Mouse (Mus musculus): ENCODE data around the gene Limch1.

Limch1 gene

GRCm38 (mm10) chr5:66967646-66968045 is 222.0 kb downstream of the Limch1 start:
- intact Hi-C loops (cut with DNase I), result no loop called here

- intact Hi-C loops (cut with DNase I), result no loop called here
These were observed 222.6 kb downstream of the Limch1 start for GRCm38 (mm10) chr5:66968059-66968833.

DNA sequence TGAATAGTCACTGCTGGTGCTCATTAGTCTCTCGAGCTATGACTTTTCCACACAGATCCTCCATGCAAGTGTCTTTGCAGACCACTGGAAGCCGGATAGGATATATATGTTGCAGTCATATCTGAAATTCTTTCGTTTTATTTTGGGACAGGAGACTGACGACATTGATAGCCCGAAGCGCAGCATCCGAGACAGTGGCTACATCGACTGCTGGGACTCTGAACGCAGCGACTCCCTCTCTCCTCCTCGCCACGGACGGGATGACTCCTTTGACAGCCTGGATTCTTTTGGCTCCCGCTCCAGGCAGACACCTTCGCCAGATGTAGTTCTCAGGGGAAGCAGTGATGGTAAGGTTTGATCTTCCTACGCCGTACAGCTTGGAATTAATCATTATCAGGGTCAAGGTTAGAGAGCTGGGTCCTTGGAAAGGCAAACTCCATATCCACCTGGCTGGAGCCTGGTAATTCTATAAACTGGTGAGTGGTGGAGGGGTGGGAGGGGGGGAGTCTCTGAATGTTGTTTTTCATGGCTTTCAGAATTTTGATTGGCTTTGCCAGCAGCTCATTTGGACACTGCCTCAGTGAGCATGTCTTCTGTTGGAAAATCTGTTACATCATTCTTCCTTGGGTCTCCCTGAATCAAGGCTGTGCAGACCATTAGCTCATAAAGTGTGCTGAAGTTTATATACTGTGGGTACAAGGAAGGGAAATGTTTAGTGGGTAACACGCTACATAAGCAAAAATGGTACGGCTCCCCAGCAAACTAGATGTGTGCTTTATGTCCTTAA is 223.5 kb downstream of the Limch1 start:
- intact Hi-C loops (cut with DNase I), result no loop called here

DNA sequence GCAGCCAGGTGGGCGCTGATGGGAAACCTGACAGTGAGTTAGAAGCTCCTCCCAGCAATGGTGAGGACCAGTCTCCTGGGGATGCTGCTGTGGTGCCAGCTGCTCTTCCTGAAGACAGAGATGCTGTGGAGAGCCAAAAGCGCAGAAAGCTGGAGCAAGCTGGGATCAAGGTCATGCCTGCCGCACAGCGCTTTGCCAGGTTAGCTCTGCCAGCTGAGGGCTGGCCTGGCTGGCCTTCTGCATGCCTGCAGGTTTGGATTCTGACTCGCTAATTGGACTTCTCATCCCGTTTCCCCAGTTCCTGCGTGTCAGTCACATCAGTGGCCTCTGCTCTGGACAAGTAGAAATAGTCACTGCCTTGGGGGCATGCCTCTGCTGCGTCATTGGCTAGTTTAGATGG is 230.0 kb downstream of the Limch1 start:
- intact Hi-C loops (cut with DNase I), result no loop called here

GRCm38 (mm10) chr5:66979332-66980218 is 233.9 kb downstream of the Limch1 start:
- intact Hi-C loops (cut with DNase I), result no loop called here

GRCm38 (mm10) chr5:66980862-66981261 is 235.2 kb downstream of the Limch1 start:
- intact Hi-C loops (cut with DNase I), result no loop called here

DNA sequence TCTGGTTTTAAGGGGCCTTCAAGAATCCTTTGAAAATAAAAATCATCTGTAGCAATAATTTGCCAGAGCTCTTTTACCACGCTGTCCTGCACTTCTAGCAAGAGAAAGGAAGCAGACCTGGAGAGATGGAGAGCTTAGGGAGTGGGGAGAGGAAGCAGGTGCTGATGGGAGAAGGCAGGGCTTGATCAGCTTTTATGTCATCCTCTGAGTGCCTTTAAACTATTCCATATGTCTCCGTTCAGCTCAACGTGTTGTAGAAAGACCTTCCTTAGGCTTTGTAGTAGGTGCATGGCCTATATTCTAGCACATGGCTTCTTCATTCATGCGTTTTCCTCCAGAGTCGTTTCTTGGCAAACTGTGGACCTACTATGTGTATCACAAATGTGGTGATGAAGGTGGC is 237.5 kb downstream of the Limch1 start:
- intact Hi-C loops (cut with DNase I), result no loop called here

GRCm38 (mm10) chr5:66988926-66989325 is 243.3 kb downstream of the Limch1 start:
- intact Hi-C loops (cut with DNase I), result loop anchor here (5.0 kb wide), 1 partner anchor 52 kb away; no protein-coding TSS in a partner anchor

DNA sequence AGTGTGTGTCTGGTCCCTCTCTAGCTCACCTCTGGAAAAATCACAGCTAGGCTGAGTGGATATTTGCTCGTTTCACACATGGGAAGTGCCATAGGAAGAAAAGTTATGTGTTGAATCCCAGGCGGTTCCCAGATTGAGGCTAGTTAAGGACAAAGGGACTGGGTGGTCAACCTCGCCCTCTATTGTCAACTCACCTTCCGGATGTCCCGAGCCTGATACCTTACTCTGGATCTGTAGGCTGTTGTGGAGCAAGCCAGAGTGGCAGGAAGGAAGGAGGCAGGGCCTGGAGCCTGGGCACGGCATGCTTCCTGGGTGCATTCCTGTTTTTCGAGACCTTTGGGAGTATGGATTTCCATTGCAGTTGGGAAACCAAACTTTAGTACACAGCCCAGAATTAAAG is 243.9 kb downstream of the Limch1 start:
- intact Hi-C loops (cut with DNase I), result loop anchor here (5.0 kb wide), 1 partner anchor 52 kb away; no protein-coding TSS in a partner anchor

DNA sequence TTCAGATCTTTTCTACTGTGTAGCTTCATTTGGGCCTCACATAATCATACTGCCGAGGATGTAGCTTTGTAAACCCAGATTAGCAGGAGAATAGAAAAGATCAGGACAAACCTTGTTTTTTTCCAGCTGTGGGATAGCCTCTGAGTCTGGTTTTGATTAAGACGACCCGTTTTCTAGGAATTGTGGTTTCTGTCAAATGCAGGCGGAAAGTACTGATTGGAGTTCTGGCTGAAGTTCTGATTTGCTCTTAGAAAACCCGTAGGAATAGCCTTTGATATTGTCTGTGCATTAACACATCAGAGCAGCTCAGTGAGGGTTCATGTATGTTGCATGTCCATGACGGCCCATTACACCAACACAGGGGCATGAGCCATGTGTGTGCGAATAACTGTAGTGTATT is 246.8 kb downstream of the Limch1 start:
- intact Hi-C loops (cut with DNase I), result no loop called here

DNA sequence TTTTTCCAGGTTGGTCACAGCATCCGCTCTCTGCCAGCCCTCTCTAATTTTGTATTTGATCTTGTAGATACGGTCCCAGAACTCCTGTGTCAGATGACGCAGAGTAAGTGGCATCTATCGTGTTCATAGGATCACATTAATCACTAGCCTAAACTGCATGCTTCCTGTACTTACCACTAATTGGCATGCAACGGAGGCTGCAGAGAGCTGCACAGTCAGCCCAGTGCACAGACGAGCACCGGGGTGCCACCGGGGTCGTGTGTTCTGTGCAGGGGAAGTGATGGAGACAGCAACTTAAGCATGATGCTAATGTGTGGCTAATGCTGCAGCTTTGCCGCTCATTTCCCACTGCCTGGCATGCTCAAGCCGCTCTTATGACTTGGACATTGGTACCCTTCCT is 247.4 kb downstream of the Limch1 start:
- intact Hi-C loops (cut with DNase I), result no loop called here

DNA sequence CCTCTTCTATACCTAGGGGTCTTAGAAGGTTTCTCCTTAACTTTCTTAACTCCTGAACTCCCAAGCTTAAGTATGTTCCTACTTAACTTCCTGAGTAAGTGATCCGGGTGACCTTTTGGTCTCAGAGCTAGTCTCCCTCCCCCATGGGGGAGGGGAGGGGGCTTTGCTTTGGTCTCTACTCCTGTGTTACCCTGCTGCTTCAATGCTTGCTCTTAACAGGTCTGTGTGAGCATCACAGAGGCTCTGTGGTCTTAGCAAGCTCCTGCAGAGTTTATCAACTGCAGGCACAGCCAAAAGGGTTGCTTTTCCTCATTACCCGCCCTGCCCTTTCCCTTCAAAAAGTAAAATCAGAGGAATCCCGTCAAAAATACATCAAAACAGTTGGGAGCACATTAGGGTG is 250.5 kb downstream of the Limch1 start:
- intact Hi-C loops (cut with DNase I), result loop anchor here (5.0 kb wide), 1 partner anchor 294 kb away; no protein-coding TSS in a partner anchor

DNA sequence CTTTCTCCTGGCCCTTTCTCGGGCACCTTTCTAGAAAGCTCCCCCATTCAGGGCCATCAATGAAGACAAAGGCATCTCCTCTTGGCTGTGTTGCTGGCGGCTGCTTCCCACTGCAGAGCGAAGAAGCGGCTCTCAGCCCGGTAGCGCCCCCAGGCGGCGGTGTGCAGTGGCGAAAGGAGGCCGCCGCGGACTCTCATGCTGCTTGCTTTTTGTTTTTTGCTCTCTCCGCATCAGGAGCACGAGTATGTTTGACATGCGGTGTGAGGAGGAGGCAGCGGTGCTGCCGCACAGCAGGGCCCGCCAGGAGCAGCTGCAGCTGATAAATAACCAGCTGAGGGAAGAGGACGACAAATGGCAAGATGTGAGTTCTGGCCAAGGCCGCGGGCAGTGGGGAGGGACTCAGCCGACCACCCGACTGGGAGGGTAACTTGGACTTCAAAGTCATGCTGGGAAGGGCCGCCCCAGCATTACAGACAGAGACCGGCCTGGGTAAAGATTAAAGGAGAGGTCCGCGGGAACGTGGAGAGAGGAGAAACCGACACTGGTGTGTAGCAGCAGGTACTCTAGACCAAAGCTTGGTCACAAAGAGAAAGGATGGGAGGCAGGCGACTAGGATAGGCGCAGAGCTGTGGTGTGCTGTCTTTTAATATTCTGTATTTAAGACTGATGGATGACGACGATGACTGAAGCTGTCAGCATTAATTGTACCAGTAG is 251.4 kb downstream of the Limch1 start:
- intact Hi-C loops (cut with DNase I), result loop anchor here (5.0 kb wide), 1 partner anchor 295 kb away; no protein-coding TSS in a partner anchor

DNA sequence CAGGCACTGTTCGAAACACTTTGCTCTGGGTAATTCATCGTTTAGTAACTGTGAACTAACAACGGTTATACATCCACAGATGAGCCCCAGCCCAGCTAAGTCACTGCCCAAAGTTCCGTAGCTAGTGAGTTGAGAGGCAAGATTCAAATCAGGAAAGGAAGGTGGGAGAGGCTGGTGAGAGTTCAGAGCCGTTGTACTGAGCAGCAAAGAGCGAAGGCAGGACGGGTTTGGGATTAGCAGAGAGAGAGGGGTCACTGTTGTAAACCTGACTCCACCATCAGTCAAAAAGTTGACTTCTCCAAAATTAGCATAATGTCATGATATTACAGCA is 251.9 kb downstream of the Limch1 start:
- intact Hi-C loops (cut with DNase I), result loop anchor here (5.0 kb wide), 1 partner anchor 295 kb away; no protein-coding TSS in a partner anchor

- intact Hi-C loops (cut with DNase I), result loop anchor here (5.0 kb wide), 1 partner anchor 296 kb away; no protein-coding TSS in a partner anchor
These were observed 252.7 kb downstream of the Limch1 start for GRCm38 (mm10) chr5:66998341-66998740.

DNA sequence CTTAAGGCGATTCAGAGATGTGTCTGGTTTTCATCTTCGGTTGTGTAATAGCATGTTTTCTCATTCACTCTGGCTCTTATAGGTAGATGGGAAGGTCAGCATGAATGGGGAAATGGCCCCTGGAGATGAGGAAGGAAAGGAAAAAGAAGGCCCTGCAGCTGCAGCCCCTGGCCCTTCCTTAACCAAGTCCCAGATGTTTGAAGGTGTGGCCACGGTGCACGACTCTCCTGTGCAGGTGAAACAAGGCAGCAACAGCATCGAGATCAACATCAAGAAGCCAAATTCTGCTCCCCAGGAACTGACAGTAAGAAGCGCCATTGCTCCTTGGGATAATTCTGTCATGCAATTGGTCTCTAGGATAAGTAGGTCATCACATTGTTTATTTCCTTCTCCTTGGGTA is 256.7 kb downstream of the Limch1 start:
- intact Hi-C loops (cut with DNase I), result no loop called here

DNA sequence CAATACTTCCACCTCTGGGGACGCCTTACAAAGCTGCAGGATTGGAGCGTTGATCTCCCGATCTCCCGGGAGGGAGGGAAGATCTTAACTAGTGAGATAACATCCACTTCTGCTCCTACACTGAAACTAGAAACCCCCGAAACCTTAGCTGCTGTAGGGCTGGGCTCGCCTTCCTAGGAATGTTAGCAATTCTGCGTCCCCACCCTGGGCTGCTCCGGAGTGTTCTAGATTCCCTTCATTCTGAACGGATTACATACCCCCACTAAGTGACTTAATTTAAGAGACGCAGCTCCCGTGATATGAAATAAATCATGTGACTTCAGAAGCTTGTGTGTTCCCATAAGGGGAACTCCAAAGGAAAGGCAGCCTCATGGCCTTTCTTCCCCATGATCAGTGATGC is 259.0 kb downstream of the Limch1 start:
- intact Hi-C loops (cut with DNase I), result no loop called here

- intact Hi-C loops (cut with DNase I), result no loop called here
These were observed 265.6 kb downstream of the Limch1 start for GRCm38 (mm10) chr5:67011043-67011870.

- intact Hi-C loops (cut with DNase I), result no loop called here
These were observed 266.4 kb downstream of the Limch1 start for GRCm38 (mm10) chr5:67011985-67012384.

DNA sequence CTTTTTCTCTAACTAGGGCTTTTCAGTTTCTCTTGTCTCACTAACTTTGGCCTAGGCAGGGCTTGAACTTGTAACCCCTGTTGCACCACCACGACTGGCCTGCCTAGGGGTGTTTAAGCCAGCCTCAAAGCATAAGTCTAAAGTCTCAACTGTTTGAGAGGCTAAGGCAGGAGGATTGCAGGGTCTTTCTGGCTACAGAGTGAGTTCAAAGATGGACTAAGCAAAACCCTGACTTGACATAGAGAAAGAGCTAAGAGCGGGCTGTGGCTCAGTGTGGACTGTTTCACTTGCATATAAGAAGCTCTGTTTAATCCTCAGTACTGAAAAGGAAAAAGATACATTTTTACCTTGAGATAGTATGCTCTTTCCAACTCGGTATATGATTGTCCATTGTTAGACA is 268.3 kb downstream of the Limch1 start:
- intact Hi-C loops (cut with DNase I), result no loop called here

All from adrenal gland (tissue).